Mouse (Mus musculus) liver, postnatal 0 days (tissue): ENCODE results near the gene Zfp423.

ENCODE experiments used
- CTCF ChIP-seq: sonication (generic); IDR thresholded peaks from 2 replicates; pipeline ENCODE4 v1.5.1; 2016; ENCODE audit warnings: antibody characterized with exemption, low read depth
- EP300 ChIP-seq: IDR thresholded peaks from 2 replicates; pipeline ENCODE4 v1.6.1; 2016; ENCODE audit warnings: antibody characterized with exemption, low read depth, mild to moderate bottlenecking

DNA sequence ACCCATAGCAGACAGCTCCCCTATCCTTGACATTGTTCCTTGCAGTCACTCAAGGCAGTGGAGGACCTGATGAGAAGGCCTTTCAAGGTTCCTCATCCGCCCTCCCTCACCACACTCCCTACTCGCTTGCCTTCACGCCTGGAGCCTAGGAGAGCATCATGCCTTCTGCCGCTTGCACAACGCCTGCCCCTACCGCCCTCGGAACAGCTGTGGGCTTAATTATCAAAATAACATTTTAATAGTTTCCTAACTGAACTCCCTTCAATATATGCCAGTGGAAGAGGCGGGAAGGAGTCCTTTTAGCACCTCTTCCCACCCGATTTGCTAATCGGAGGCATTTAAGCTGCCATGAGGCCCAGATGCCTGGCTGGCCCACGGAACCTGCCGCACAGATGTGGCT, 228.3 kb downstream of the Zfp423 start:
- TF ChIP-seq CTCF (no peak), EP300 (no peak)
